Mouse (Mus musculus) limb, embryonic 10.5 days (tissue): ENCODE data around the gene Lif. TPM values are rescaled to one million over a fixed set of nuclear protein-coding genes. Genes with fewer than 3 reads are reported as not detected.

ENCODE experiments used
- DNase-seq: peaks from one replicate; pipeline ENCODE4 v3.0.0-alpha.2; 2017; ENCODE audit warnings: low spot score
- H3K27ac ChIP-seq: fragments of 300-500 bp; sonication (generic); 2 replicates; pipeline ENCODE4 v1.5.1; 2016; ENCODE audit warnings: mild to moderate bottlenecking
- H3K27me3 ChIP-seq: fragments of 300-500 bp; sonication (generic); 2 replicates; pipeline ENCODE4 v1.6.1; 2016; ENCODE audit warnings: low read depth, mild to moderate bottlenecking; ENCODE audit not compliant: poor library complexity, severe bottlenecking
- H3K36me3 ChIP-seq: fragments of 300-500 bp; sonication (generic); 2 replicates; pipeline ENCODE4 v1.6.1; 2016; ENCODE audit warnings: mild to moderate bottlenecking, moderate library complexity
- H3K4me1 ChIP-seq: fragments of 300-500 bp; sonication (generic); 2 replicates; pipeline ENCODE4 v1.6.1; 2016
- H3K4me3 ChIP-seq: fragments of 300-500 bp; sonication (generic); 2 replicates; pipeline ENCODE4 v1.5.1; 2016; ENCODE audit warnings: mild to moderate bottlenecking, moderate library complexity
- H3K9me3 ChIP-seq: fragments of 300-500 bp; sonication (generic); replicated peaks from 2 replicates; pipeline ENCODE4 v1.6.1; 2016; ENCODE audit warnings: mild to moderate bottlenecking
- WGBS: fragments of 180-500 bp; shearing (Covaris S2); methylation state at CpG from one replicate; pipeline ENCODE4 v1.1.7; 2016; 5-methylcytosine and 5-hydroxymethylcytosine counted together
- polyA plus RNA-seq: library from polyadenylated mRNA; unstranded; fragments of >200 nt; fragmentation: Nextera tagmentation; extraction: Ambion mirVana; gene quantifications from 2 replicates; pipeline ENCODE4 v1.2.1, GENCODE M21; 2016

Lif gene
- polyA plus RNA-seq, result 0.05 and 0.06 TPM in 2 replicates

DNA sequence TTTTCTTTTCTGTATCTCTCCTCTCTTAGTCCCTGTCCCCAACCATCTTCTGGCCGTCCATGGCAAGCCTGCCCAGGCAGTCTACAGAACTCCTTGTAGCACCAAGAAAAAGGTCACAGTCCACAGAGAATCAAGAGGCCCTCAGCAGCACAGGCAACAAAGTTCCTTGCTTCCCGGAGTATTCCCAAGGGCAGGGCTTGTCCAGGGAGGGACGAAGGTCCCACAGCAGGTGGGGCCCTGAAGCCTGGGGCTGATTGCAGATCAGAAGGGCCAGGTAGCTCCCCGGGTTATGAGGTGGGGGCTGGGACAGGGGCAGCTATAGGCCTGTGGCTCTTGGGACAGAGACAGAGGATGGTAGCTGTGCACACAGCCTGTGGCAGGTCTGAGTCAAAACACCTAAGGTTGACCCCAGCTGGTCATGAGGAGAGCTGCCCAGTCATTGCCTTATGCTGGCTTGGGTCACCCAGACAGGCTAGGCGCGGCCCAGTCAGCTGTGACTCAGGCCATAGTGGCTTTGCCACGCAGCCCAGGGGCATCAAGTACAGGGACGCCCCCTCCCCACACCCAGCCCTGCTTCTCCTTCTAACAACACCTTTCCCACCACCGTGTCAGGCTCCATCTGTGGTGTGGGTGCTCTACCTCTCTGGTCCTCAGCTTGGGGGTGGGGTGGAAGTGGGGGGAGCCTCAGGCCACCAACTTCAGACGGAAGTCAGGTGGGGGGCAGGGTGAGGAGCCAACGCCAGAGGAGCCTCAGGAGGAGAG lies at the start of gene Lif:
Gene Lif (plus strand): TSS at position 712 of the 762 bp plus-strand sequence.
- Histone ChIP-seq H3K4me1 (peaks cover 23% of the 10 kb centered on the region), H3K4me3 (no peak within 1 kb of the TSS), H3K36me3 (no peaks in the 10 kb centered on the region), H3K27me3 (no peaks in the 10 kb centered on the region), H3K27ac (no peak within 1 kb of the TSS), H3K9me3 (no peaks in the 10 kb centered on the region)
- 63% methylated on average over 11 of the region's 11 CpGs for WGBS
- no peak for DNase-seq

DNA sequence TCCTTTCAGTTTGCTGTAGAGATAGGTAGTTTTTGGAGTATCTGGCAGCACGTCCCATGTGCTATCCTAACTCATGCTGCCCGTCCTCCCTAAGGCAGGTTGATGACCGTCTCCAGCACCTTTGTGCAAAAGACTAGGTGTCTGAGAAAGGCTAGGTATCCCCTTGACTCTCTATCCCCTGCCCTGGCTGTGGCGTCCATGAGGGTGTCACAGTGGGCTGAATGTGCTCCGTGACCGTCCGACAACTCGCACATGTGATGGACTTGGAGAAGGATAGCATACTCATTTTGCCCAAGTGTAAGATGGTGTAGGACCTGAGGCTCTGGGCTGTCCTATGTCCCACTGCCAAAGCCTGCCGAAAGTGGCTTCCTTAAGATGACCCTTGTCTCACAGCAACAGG lies 49.7 kb upstream of the Lif start:
- Histone ChIP-seq H3K9me3 (no peaks in the 10 kb centered on the region), H3K4me3 (no peak overlapping the region), H3K27ac (no peak overlapping the region), H3K27me3 (no peaks in the 10 kb centered on the region), H3K36me3 (peaks cover 57% of the 10 kb centered on the region), H3K4me1 (no peaks in the 10 kb centered on the region)
- DNase-seq, result no peak
- 94% methylated on average over 9 of the region's 9 CpGs for WGBS

DNA sequence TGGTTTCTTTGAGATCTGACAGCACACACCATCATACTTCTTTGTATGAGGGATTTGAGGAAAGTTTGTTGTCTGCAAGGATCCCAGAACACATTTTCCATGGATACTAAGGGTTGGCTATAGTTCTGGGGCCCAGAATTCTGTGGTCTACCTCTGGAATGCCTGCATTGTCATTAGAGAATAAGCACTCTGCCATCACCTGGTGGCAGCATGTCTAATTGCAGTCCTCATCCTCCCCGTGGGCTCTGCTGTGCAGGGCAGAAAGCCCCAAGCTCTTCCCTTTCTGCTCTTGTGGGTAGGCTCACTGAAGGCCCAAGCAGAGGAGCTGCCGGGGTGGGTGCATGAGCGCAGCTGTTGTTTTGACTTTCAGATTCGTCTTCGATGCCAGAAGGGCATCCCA lies 47.8 kb upstream of the Lif start:
- H3K27me3 ChIP-seq, result no peaks in the 10 kb centered on the region
- H3K4me1 ChIP-seq, result no peaks in the 10 kb centered on the region
- H3K27ac ChIP-seq, result no peak overlapping the region
- H3K36me3 ChIP-seq, result peaks cover 76% of the 10 kb centered on the region
- 80% methylated on average over 5 of the region's 5 CpGs for WGBS
- no peaks in the 10 kb centered on the region for H3K9me3 ChIP-seq
- no peak for DNase-seq
- H3K4me3 ChIP-seq, result no peak overlapping the region

DNA sequence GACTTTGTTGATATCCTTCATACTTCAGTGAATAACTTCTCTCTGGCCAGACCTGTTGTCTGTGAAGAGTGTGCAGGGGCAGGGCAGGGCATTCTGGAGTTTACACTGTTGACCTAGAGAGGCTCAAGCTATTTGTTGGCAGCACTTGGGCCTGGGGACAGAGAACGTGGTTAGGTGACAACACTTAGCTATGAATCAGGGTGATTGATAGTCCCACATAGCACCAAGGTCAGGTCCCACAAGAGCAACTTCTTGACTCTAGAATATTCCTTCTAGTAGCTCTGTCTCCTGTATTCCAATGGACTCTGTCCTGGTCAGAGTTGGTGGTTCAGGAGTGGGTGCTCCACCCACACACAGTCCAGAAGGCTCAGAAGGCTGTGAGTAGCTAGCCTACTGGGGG lies 46.6 kb upstream of the Lif start:
- DNase-seq, result no peak
- Histone ChIP-seq H3K27me3 (no peaks in the 10 kb centered on the region), H3K27ac (no peak overlapping the region), H3K4me3 (no peak overlapping the region), H3K9me3 (no peaks in the 10 kb centered on the region), H3K36me3 (peaks cover 85% of the 10 kb centered on the region), H3K4me1 (no peaks in the 10 kb centered on the region)
- 65% methylated on average over 1 of the region's 1 CpGs for WGBS

DNA sequence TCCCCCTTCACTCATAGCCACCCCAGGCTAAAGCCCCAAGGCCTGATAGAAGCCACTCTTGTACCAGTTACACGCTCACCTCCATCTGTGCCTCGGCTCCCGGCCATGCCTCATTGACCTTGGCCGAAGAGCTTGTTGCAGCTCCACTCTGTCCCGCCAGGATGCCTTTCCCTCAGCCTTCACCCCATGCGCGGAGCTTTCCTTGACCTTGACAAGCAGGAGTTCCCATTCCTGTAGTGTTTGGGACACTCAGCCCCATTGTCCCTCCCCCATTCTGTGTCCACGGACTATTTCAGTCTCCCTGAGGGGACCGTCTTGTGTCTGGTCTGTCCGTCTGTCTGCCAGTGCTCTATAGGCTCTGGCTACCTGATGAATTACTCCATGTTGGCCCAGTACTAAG lies 44.2 kb upstream of the Lif start:
- Histone ChIP-seq H3K9me3 (no peaks in the 10 kb centered on the region), H3K27me3 (peaks cover 8% of the 10 kb centered on the region), H3K27ac (no peak overlapping the region), H3K4me1 (peaks cover 5% of the 10 kb centered on the region), H3K4me3 (no peak overlapping the region), H3K36me3 (peaks cover 67% of the 10 kb centered on the region)
- no peak for DNase-seq
- WGBS, result 96% methylated on average over 10 of the region's 10 CpGs

DNA sequence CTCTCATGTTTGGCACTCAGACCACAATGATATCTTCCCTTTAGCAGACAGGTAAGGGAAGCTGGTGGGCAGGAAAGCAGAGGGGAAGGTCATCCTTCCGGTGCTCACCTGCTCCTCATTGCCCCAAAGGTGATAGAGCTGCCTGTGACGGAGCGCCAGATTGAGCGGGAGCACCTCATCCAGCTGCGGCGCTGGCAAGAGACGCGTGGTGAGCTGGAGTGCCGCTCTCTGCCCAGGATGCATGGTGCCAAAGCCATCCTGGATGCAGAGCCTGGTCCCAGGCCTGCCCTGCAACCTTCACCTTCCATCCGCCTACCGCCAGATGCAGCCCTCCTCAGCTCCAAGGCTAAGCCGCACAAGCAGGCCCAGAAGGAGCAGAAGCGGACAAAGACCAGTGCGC lies 42.8 kb upstream of the Lif start:
- whole genome bisulfite sequencing, result 94% methylated on average over 14 of the region's 14 CpGs
- H3K9me3 ChIP-seq, result no peaks in the 10 kb centered on the region
- no peak for DNase-seq
- H3K4me3 ChIP-seq, result no peak overlapping the region
- H3K4me1 ChIP-seq, result peaks cover 16% of the 10 kb centered on the region
- peaks cover 58% of the 10 kb centered on the region for H3K36me3 ChIP-seq
- H3K27me3 ChIP-seq, result peaks cover 22% of the 10 kb centered on the region
- H3K27ac ChIP-seq, result no peak overlapping the region

DNA sequence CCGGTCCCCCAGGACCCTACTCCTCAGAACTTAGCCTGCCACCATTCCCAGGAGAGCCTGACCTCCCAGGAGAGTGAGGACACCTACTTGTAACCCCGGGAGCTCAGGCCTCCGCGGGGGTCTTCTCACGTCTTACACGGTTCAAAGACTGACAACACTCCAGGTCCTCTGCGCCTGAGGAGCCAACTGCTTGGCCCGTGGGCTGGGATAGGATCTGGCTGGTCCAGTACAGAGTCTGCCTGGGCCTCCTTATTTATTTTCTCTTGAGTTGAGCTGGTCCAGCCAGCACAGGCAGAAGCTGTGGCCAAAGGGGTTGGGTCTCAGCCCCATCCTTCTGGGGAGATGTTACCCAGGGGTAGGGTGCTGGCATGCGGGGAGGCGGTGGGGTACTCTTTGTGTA lies 42.3 kb upstream of the Lif start:
- peaks cover 16% of the 10 kb centered on the region for H3K4me1 ChIP-seq
- 78% methylated on average over 10 of the region's 10 CpGs for WGBS

DNA sequence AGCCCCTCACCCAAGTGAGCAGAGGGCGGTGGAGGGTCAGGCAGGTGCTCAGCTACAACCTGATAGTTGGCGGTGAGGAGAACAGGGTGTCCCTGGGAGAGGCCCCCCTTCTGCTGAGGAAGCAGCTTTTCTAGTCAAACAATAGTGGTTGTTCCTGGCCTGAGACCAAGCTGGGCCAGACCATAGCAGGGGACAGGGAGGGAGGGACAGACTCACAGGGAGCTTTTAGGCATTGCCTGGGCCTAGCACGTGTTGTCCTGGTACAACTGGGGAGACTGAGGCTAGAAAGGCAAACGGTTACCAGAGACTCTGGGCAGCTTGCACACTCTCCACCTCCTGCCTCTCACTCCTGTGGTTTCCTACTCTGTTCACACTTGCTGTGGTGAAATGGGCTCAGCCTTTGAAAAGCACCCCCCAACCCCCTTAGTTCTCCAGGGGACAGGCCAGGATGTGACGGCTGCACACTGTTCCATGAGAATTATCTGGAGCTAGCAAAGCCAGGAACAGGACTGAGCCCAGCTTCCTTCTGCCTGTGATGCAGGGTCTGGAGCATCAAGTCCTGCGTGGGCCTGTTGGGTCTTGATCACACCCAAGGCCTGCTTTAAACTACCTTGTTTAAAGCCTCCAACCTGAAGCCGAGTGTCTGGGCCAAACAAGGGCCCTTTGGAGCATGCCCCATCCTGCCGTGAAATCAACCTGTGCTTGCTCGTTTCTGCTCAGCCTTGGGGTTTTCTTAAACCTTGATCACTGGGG lies 40.9 kb upstream of the Lif start:
- Histone ChIP-seq H3K27ac (no peak overlapping the region), H3K9me3 (no peaks in the 10 kb centered on the region), H3K36me3 (peaks cover 43% of the 10 kb centered on the region), H3K27me3 (peaks cover 36% of the 10 kb centered on the region), H3K4me3 (no peak overlapping the region), H3K4me1 (peaks cover 16% of the 10 kb centered on the region)
- no peak for DNase-seq
- 88% methylated on average over 9 of the region's 9 CpGs for WGBS

More for the DNA sequence above, 42.3 kb upstream of the Lif start:
- Histone ChIP-seq H3K4me3 (no peak overlapping the region), H3K36me3 (peaks cover 53% of the 10 kb centered on the region), H3K27ac (no peak overlapping the region), H3K27me3 (peaks cover 27% of the 10 kb centered on the region), H3K9me3 (no peaks in the 10 kb centered on the region)
- no peak for DNase-seq

DNA sequence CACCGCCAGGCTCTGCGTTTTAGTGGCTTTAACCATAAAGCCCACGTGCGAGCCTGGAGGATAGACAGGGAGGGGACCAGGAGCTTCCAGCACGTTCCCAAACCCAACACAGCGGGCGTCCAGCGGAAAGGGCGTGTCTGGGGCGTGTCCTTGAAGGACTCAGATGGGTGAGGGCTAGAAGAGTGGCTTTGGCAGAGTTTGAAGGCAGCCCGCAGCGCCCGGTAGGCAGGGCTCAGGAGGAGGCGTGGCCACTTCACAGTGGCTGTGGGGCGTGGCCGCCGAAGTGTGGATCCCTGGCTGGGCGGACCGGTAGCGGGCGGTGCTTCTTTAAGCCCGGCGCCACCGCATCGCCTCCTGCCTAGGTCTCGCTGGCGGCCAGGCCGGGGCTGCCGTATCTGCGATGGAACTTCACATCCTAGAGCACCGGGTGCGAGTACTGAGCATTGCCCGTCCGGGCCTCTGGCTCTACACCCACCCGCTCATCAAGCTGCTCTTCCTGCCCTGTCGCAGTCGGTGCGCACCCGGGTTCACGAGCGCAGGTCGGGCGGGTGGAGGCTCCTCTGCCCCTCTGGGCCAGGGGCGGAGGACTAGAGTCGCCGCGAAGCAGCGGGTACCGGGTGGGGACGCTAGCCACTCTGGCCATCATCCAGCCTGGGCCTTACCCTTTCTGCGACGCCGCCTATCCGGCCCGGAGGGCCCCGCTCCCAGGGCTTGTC lies 39.3 kb upstream of the Lif start, which contains the start of gene Castor1:
Gene Castor1 (plus strand): TSS at position 312 of the 716 bp plus-strand sequence.
- WGBS, result 2% methylated on average over 56 of the region's 56 CpGs
- H3K4me1 ChIP-seq, result peaks cover 16% of the 10 kb centered on the region
- peaks cover 40% of the 10 kb centered on the region for H3K27me3 ChIP-seq
- DNase-seq, result peak; percentile 84
- H3K36me3 ChIP-seq, result peaks cover 28% of the 10 kb centered on the region
- H3K4me3 ChIP-seq, result peak within 1 kb of the TSS; percentile 63
- H3K27ac ChIP-seq, result peak within 1 kb of the TSS; percentile 72
- no peaks in the 10 kb centered on the region for H3K9me3 ChIP-seq

DNA sequence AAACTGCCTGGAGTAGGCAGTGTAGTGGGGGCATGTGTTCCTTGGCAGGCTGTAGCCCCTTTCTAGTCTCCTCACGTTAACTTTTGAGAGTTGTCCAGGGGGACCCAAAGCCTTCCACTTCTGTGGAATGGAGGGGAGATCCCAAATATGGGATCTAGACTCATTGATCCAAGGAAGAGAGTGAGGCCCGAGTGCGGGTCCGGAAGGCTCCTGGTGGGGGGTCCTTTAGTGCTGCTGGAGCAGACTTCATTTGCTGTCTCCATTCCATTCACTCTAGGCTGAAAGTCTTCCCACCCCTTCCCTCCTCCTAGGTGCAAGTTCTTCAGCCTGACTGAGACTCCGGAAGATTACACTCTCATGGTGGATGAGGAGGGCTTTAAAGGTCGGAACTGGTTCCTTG lies 38.7 kb upstream of the Lif start:
- DNase-seq, result no peak
- H3K4me3 ChIP-seq, result peak overlapping the region; percentile 63
- H3K4me1 ChIP-seq, result peaks cover 16% of the 10 kb centered on the region
- H3K27me3 ChIP-seq, result peaks cover 40% of the 10 kb centered on the region
- WGBS, result 5% methylated on average over 6 of the region's 6 CpGs
- no peaks in the 10 kb centered on the region for H3K9me3 ChIP-seq
- H3K27ac ChIP-seq, result peak overlapping the region; percentile 72
- peaks cover 22% of the 10 kb centered on the region for H3K36me3 ChIP-seq

DNA sequence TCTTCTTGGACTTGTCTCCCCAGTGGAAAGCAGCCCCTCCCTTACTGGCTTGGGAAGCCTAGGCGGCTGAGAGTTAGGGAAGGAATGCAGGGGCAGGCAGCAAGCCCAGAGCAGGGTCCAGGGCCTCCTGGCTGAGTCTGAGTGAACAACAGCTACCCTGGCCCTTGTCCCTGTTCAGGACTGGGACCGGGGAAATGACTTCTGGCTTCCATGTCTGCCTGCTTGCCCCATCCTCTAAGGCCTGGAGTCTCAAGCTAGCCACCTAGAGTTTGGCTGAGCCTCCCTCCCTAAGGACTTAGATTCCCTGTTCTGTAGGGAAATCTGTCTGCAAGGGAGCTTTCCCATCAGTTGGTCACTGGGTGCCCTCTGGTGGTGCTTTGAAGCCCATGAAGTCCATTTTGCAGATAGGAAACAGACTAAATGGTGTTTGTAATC lies 38.0 kb upstream of the Lif start:
- WGBS, result 11% methylated on average over 2 of the region's 2 CpGs
- H3K27me3 ChIP-seq, result peaks cover 40% of the 10 kb centered on the region
- H3K4me1 ChIP-seq, result peaks cover 16% of the 10 kb centered on the region
- DNase-seq, result peak; percentile 47
- H3K36me3 ChIP-seq, result peaks cover 15% of the 10 kb centered on the region
- no peak overlapping the region for H3K4me3 ChIP-seq
- no peaks in the 10 kb centered on the region for H3K9me3 ChIP-seq
- H3K27ac ChIP-seq, result no peak overlapping the region

DNA sequence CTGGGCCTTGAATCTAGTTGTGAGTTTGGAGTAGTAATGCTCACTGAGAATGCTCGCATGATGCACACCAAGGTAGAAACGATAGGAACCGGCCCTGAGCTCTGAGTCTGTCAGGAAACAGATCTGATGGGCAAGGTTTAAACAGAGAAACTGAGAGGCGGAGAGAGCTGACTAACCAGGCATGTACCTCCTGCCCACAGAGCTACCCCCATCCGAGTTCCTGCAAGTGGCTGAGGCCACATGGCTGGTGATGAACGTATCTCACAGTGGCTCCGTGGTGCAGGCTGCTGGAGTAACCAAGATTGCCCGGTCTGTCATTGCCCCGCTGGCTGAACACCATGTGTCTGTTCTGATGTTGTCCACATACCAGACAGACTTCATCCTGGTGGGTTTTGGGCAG lies 37.4 kb upstream of the Lif start:
- Histone ChIP-seq H3K4me1 (peaks cover 16% of the 10 kb centered on the region), H3K36me3 (peaks cover 9% of the 10 kb centered on the region), H3K9me3 (no peaks in the 10 kb centered on the region), H3K4me3 (no peak overlapping the region), H3K27ac (no peak overlapping the region), H3K27me3 (peaks cover 40% of the 10 kb centered on the region)
- no peak for DNase-seq
- 64% methylated on average over 9 of the region's 9 CpGs for WGBS
